Mouse (Mus musculus): ENCODE results near the gene Slc4a1. TPM values are rescaled to one million over a fixed set of nuclear protein-coding genes. Genes with fewer than 3 reads are reported as not detected.
A peak's percentile ranks its signal among the peaks of the same experiment; 100 is the strongest.
"Not testable (repeated sequence)": the region's sequence is repeated elsewhere in the genome, so short reads cannot be mapped to it uniquely, and the experiment has no call there.

The Slc4a1 gene
- polyA plus RNA-seq, 1 experiment from 2014 or later: 6.3 TPM

GRCm38 (mm10) chr11:102396671-102397141, 30.7 kb upstream of the Slc4a1 start:
- Histone ChIP-seq H3K36me3 (peaks cover under 1% of the 10 kb centered on the region; the same call in 1 of the 2 replicates), H3K9me3 (no peaks in the 10 kb centered on the region), H3K27ac (no peak overlapping the region), H3K27me3 (peaks cover 73% of the 10 kb centered on the region), H3K4me2 (no peak overlapping the region), H3K4me3 (no peak overlapping the region), H3K9ac (no peak overlapping the region), H3K4me1 (peaks cover 44% of the 10 kb centered on the region)
- no peak for ATAC-seq (ENCODE audit: insufficient number of reproducible peaks, insufficient read depth, low FRiP score, low TSS enrichment, low read depth)
- WGBS: 78% methylated on average over 7 of the region's 7 CpGs

GRCm38 (mm10) chr11:102396263-102396662, 30.3 kb upstream of the Slc4a1 start:
- Histone ChIP-seq H3K27me3 (peaks cover 68% of the 10 kb centered on the region), H3K36me3 (no peaks in the 10 kb centered on the region), H3K4me3 (no peak overlapping the region), H3K4me1 (peaks cover 44% of the 10 kb centered on the region), H3K9me3 (no peaks in the 10 kb centered on the region), H3K27ac (no peak overlapping the region), H3K4me2 (no peak overlapping the region), H3K9ac (no peak overlapping the region)
- WGBS: 57% methylated on average over 6 of the region's 6 CpGs
- no peak for ATAC-seq (ENCODE audit: insufficient number of reproducible peaks, insufficient read depth, low FRiP score, low TSS enrichment, low read depth)

GRCm38 (mm10) chr11:102395250-102395649, 29.2 kb upstream of the Slc4a1 start:
- H3K4me2 ChIP-seq: no peak overlapping the region
- 2% methylated on average over 5 of the region's 5 CpGs for WGBS
- no peak overlapping the region for H3K27ac ChIP-seq
- no peaks in the 10 kb centered on the region for H3K9me3 ChIP-seq
- no peak overlapping the region for H3K9ac ChIP-seq
- ATAC-seq (ENCODE audit: insufficient number of reproducible peaks, insufficient read depth, low FRiP score, low TSS enrichment, low read depth): no peak
- peaks cover 58% of the 10 kb centered on the region for H3K27me3 ChIP-seq
- H3K4me1 ChIP-seq: peaks cover 38% of the 10 kb centered on the region
- H3K4me3 ChIP-seq: no peak overlapping the region
- H3K36me3 ChIP-seq: no peaks in the 10 kb centered on the region

- Histone ChIP-seq H3K9ac (no peak overlapping the region), H3K9me3 (no peaks in the 10 kb centered on the region), H3K4me3 (0 out of 2 replicates have a peak overlapping the region, but pooled peaks have one; percentile 5), H3K27me3 (peaks cover 52% of the 10 kb centered on the region), H3K36me3 (no peaks in the 10 kb centered on the region), H3K4me2 (peak overlapping the region; percentile 97), H3K4me1 (peaks cover 31% of the 10 kb centered on the region), H3K27ac (no peak overlapping the region)
- no peak for ATAC-seq (ENCODE audit: insufficient number of reproducible peaks, insufficient read depth, low FRiP score, low TSS enrichment, low read depth)
- WGBS: 69% methylated on average over 9 of the region's 9 CpGs
These were observed 28.6 kb upstream of the Slc4a1 start for GRCm38 (mm10) chr11:102394421-102395124.

- peak overlapping the region; percentile 47 for H3K4me3 ChIP-seq
- no peaks in the 10 kb centered on the region for H3K9me3 ChIP-seq
- H3K4me2 ChIP-seq: peak overlapping the region; percentile 97
- WGBS: 7% methylated on average over 17 of the region's 17 CpGs
- no peak overlapping the region for H3K27ac ChIP-seq
- H3K9ac ChIP-seq: peak overlapping the region; percentile 49
- peak; percentile 17; the same call in 1 of the 2 replicates for ATAC-seq (ENCODE audit: insufficient number of reproducible peaks, insufficient read depth, low FRiP score, low TSS enrichment, low read depth)
- peaks cover 28% of the 10 kb centered on the region for H3K4me1 ChIP-seq
- no peaks in the 10 kb centered on the region for H3K36me3 ChIP-seq
- H3K27me3 ChIP-seq: peaks cover 45% of the 10 kb centered on the region
These were observed 27.9 kb upstream of the Slc4a1 start for GRCm38 (mm10) chr11:102393719-102394420.

- no peaks in the 10 kb centered on the region for H3K36me3 ChIP-seq
- H3K9me3 ChIP-seq: no peaks in the 10 kb centered on the region
- peak within 1 kb of the TSS; percentile 97 for H3K4me2 ChIP-seq
- H3K9ac ChIP-seq: peak within 1 kb of the TSS; percentile 49
- peaks cover 28% of the 10 kb centered on the region for H3K4me1 ChIP-seq
- ATAC-seq (ENCODE audit: insufficient number of reproducible peaks, insufficient read depth, low FRiP score, low TSS enrichment, low read depth): peak; percentile 75; the same call in 1 of the 2 replicates
- H3K27ac ChIP-seq: 0 out of 2 replicates have a peak within 1 kb of the TSS, but pooled peaks have one; percentile 33
- H3K27me3 ChIP-seq: peaks cover 38% of the 10 kb centered on the region
- H3K4me3 ChIP-seq: peak within 1 kb of the TSS; percentile 47
- 1% methylated on average over 32 of the region's 34 CpGs for WGBS
These were observed 27.2 kb upstream of the Slc4a1 start, which contains the start of gene Rundc3a for GRCm38 (mm10) chr11:102393238-102393634. Gene Rundc3a (plus strand): TSS chr11:102393403.

- 0 out of 2 replicates have a peak overlapping the region, but pooled peaks have one; percentile 33 for H3K27ac ChIP-seq
- no peaks in the 10 kb centered on the region for H3K36me3 ChIP-seq
- H3K9ac ChIP-seq: peak overlapping the region; percentile 44; the same call in 1 of the 2 replicates
- H3K4me1 ChIP-seq: peaks cover 28% of the 10 kb centered on the region
- 17% methylated on average over 15 of the region's 15 CpGs for WGBS
- ATAC-seq (ENCODE audit: insufficient number of reproducible peaks, insufficient read depth, low FRiP score, low TSS enrichment, low read depth): no peak
- H3K4me3 ChIP-seq: peak overlapping the region; percentile 47
- H3K27me3 ChIP-seq: peaks cover 32% of the 10 kb centered on the region
- peak overlapping the region; percentile 97 for H3K4me2 ChIP-seq
- no peaks in the 10 kb centered on the region for H3K9me3 ChIP-seq
These were observed 26.6 kb upstream of the Slc4a1 start for GRCm38 (mm10) chr11:102392441-102393237.

- WGBS: 84% methylated on average over 4 of the region's 5 CpGs
These were observed 23.4 kb upstream of the Slc4a1 start for GRCm38 (mm10) chr11:102389436-102389835.

GRCm38 (mm10) chr11:102386121-102386520, 20.1 kb upstream of the Slc4a1 start:
- Histone ChIP-seq H3K4me2 (no peak overlapping the region), H3K4me3 (no peak overlapping the region), H3K36me3 (no peaks in the 10 kb centered on the region), H3K9ac (no peak overlapping the region), H3K27me3 (no peaks in the 10 kb centered on the region), H3K4me1 (no peaks in the 10 kb centered on the region), H3K27ac (no peak overlapping the region), H3K9me3 (no peaks in the 10 kb centered on the region)
- 68% methylated on average over 5 of the region's 5 CpGs for WGBS
- no peak for ATAC-seq (ENCODE audit: insufficient number of reproducible peaks, insufficient read depth, low FRiP score, low TSS enrichment, low read depth)

More at GRCm38 (mm10) chr11:102389436-102389835, 23.4 kb upstream of the Slc4a1 start:
- H3K9me3 ChIP-seq; H3K4me3 ChIP-seq; H3K9ac ChIP-seq; ATAC-seq (ENCODE audit: insufficient number of reproducible peaks, insufficient read depth, low FRiP score, low TSS enrichment, low read depth); H3K27me3 ChIP-seq; H3K36me3 ChIP-seq; H3K27ac ChIP-seq; H3K4me2 ChIP-seq: not testable (repeated sequence)
- H3K4me1 ChIP-seq: peaks cover 20% of the 10 kb centered on the region

GRCm38 (mm10) chr11:102385075-102385474, 19.1 kb upstream of the Slc4a1 start:
- Histone ChIP-seq H3K27me3 (no peaks in the 10 kb centered on the region), H3K36me3 (no peaks in the 10 kb centered on the region), H3K9me3 (no peaks in the 10 kb centered on the region), H3K4me2 (no peak overlapping the region), H3K27ac (no peak overlapping the region), H3K4me3 (no peak overlapping the region), H3K9ac (no peak overlapping the region), H3K4me1 (no peaks in the 10 kb centered on the region)
- no peak for ATAC-seq (ENCODE audit: insufficient number of reproducible peaks, insufficient read depth, low FRiP score, low TSS enrichment, low read depth)
- 58% methylated on average over 4 of the region's 4 CpGs for WGBS

GRCm38 (mm10) chr11:102384418-102384817, 18.4 kb upstream of the Slc4a1 start:
- H3K4me3 ChIP-seq: no peak overlapping the region
- WGBS: 66% methylated on average over 2 of the region's 2 CpGs
- H3K4me2 ChIP-seq: no peak overlapping the region
- H3K27me3 ChIP-seq: no peaks in the 10 kb centered on the region
- no peaks in the 10 kb centered on the region for H3K4me1 ChIP-seq
- H3K36me3 ChIP-seq: no peaks in the 10 kb centered on the region
- no peak overlapping the region for H3K27ac ChIP-seq
- no peaks in the 10 kb centered on the region for H3K9me3 ChIP-seq
- no peak for ATAC-seq (ENCODE audit: insufficient number of reproducible peaks, insufficient read depth, low FRiP score, low TSS enrichment, low read depth)
- H3K9ac ChIP-seq: no peak overlapping the region

Data from embryonic facial prominence, embryonic 13.5 days (tissue).